Mouse (Mus musculus): Measurements from ENCODE around the gene Bicra.

GRCm38 (mm10) chr7:16063490-16063889, 15.8 kb upstream of the Bicra start:
- TF ChIP-seq CTCF (IDR thresholded peaks at IDR 0.05; ENCODE audit: low read depth, low read length) (peak; percentile 75), POLR2A (IDR thresholded peaks at IDR 0.05; ENCODE audit: insufficient read depth, low read length) (no peak)
